Mouse (Mus musculus) C2C12 (cell line): Measurements from ENCODE around the gene Emc6. TPM values are rescaled to one million over a fixed set of nuclear protein-coding genes. Genes with fewer than 3 reads are reported as not detected.
A peak's percentile ranks its signal among the peaks of the same experiment; 100 is the strongest.

Experiments
- H3K27me3 ChIP-seq: one replicate; pipeline ENCODE4 v1.6.1; 2011; ENCODE audit not compliant: control insufficient read depth, insufficient read depth, insufficient read length
- H3K36me3 ChIP-seq: one replicate; pipeline ENCODE4 v1.6.1; 2011; ENCODE audit not compliant: control insufficient read depth, insufficient read depth
- H3K4me3 ChIP-seq: one replicate; pipeline ENCODE4 v1.5.1; 2011; ENCODE audit warnings: mild to moderate bottlenecking, control low read depth; ENCODE audit not compliant: poor library complexity, insufficient read depth, severe bottlenecking
- H3K79me2 ChIP-seq: one replicate; pipeline ENCODE4 v1.6.1; 2011; ENCODE audit not compliant: control insufficient read depth, insufficient read depth
- H3K79me3 ChIP-seq: one replicate; pipeline ENCODE4 v1.6.1; 2011; ENCODE audit warnings: low read depth, control low read depth
- H3ac ChIP-seq: one replicate; pipeline ENCODE3; 2011; ENCODE audit warnings: low read depth; ENCODE audit not compliant: control insufficient read depth, insufficient read length
- CEBPB ChIP-seq: IDR thresholded peaks from one replicate; pipeline ENCODE4 v1.6.1; 2011; ENCODE audit warnings: low read depth, mild to moderate bottlenecking, control low read depth, moderate library complexity
- CTCF ChIP-seq: IDR thresholded peaks from one replicate; pipeline ENCODE4 v1.5.1; 2011; ENCODE audit not compliant: control insufficient read depth, insufficient read depth, insufficient read length
- FOSL1 ChIP-seq: IDR thresholded peaks from one replicate; pipeline ENCODE4 v1.8.0; 2011; ENCODE audit warnings: mild to moderate bottlenecking, low read length; ENCODE audit not compliant: poor library complexity, insufficient read depth, severe bottlenecking
- MAX ChIP-seq: IDR thresholded peaks from one replicate; pipeline ENCODE4 v1.6.1; 2011; ENCODE audit warnings: mild to moderate bottlenecking, control low read depth
- MYOD1 ChIP-seq: IDR thresholded peaks from one replicate; pipeline ENCODE4 v1.6.1; 2011; ENCODE audit warnings: low read depth; ENCODE audit not compliant: control insufficient read depth, insufficient read length
- MYOG ChIP-seq: IDR thresholded peaks from one replicate; pipeline ENCODE4 v1.6.1; 2011; ENCODE audit not compliant: control insufficient read depth, insufficient read length; ENCODE audit errors: extremely low read depth
- USF1 ChIP-seq: IDR thresholded peaks from one replicate; pipeline ENCODE4 v1.6.1; 2011; ENCODE audit warnings: low read depth, mild to moderate bottlenecking, control low read depth, moderate library complexity
- polyA plus RNA-seq: library from polyadenylated mRNA; unstranded; fragments of >200 nt; fragmentation: generic; extraction: Trizol; gene quantifications from one replicate; pipeline ENCODE4 v1.2.1, GENCODE M21; 2012; ENCODE audit warnings: missing spikeins

The Emc6 gene
- polyA plus RNA-seq, 1 experiment, result 71.6 TPM

GRCm38 (mm10) chr11:73137591-73138501 is 39.0 kb downstream of the Emc6 start, which contains the start of gene Haspin:
Haspin (minus strand) TSS chr11:73138294.
- Histone ChIP-seq H3K36me3 (peaks cover 33% of the 10 kb centered on the region), H3K79me2 (peaks cover 54% of the 10 kb centered on the region), H3ac (peak within 1 kb of the TSS; percentile 98), H3K27me3 (no peaks in the 10 kb centered on the region), H3K4me3 (peak within 1 kb of the TSS; percentile 92), H3K79me3 (peaks cover 43% of the 10 kb centered on the region)
- no peak for TF ChIP-seq MYOD1
- peak; percentile 82 for TF ChIP-seq MAX
- no peak for TF ChIP-seq FOSL1
- no peak for TF ChIP-seq USF1
- no peak for TF ChIP-seq CEBPB
- no peak for TF ChIP-seq MYOG
- TF ChIP-seq CTCF, result peak; percentile 98

- Histone ChIP-seq H3K79me3 (peaks cover 49% of the 10 kb centered on the region), H3K79me2 (peaks cover 61% of the 10 kb centered on the region), H3K27me3 (no peaks in the 10 kb centered on the region), H3ac (peak overlapping the region; percentile 98), H3K36me3 (peaks cover 38% of the 10 kb centered on the region), H3K4me3 (peak overlapping the region; percentile 92)
- no peak for TF ChIP-seq MYOG
- TF ChIP-seq MYOD1, result no peak
Observed at GRCm38 (mm10) chr11:73137116-73137515, 39.7 kb downstream of the Emc6 start.

GRCm38 (mm10) chr11:73136587-73136986 is 40.2 kb downstream of the Emc6 start:
- Histone ChIP-seq H3K36me3 (peaks cover 40% of the 10 kb centered on the region), H3K79me3 (peaks cover 51% of the 10 kb centered on the region), H3K27me3 (no peaks in the 10 kb centered on the region), H3K4me3 (peak overlapping the region; percentile 92), H3ac (no peak overlapping the region), H3K79me2 (peaks cover 64% of the 10 kb centered on the region)
- TF ChIP-seq CEBPB (no peak), MYOD1 (no peak), CTCF (no peak), MYOG (no peak), FOSL1 (no peak), USF1 (no peak), MAX (no peak)

- peaks cover 80% of the 10 kb centered on the region for H3K79me2 ChIP-seq
- no peaks in the 10 kb centered on the region for H3K27me3 ChIP-seq
- H3K36me3 ChIP-seq, result peaks cover 42% of the 10 kb centered on the region
- no peak overlapping the region for H3K4me3 ChIP-seq
- peaks cover 60% of the 10 kb centered on the region for H3K79me3 ChIP-seq
- no peak overlapping the region for H3ac ChIP-seq
- no peak for TF ChIP-seq MYOG
- no peak for TF ChIP-seq MAX
- TF ChIP-seq CEBPB, result no peak
- TF ChIP-seq MYOD1, result no peak
- no peak for TF ChIP-seq FOSL1
- TF ChIP-seq CTCF, result no peak
- no peak for TF ChIP-seq USF1
Observed at GRCm38 (mm10) chr11:73134222-73134621, 42.6 kb downstream of the Emc6 start.

GRCm38 (mm10) chr11:73132999-73133398 is 43.8 kb downstream of the Emc6 start:
- TF ChIP-seq FOSL1 (no peak), CEBPB (no peak), MAX (no peak), MYOG (no peak), CTCF (no peak), USF1 (no peak), MYOD1 (no peak)
- no peak overlapping the region for H3ac ChIP-seq
- no peaks in the 10 kb centered on the region for H3K27me3 ChIP-seq
- H3K79me2 ChIP-seq, result peaks cover 78% of the 10 kb centered on the region
- peaks cover 42% of the 10 kb centered on the region for H3K36me3 ChIP-seq
- H3K79me3 ChIP-seq, result peaks cover 62% of the 10 kb centered on the region
- no peak overlapping the region for H3K4me3 ChIP-seq

- Histone ChIP-seq H3K36me3 (peaks cover 38% of the 10 kb centered on the region), H3K4me3 (no peak overlapping the region), H3ac (no peak overlapping the region), H3K79me3 (peaks cover 45% of the 10 kb centered on the region), H3K79me2 (peaks cover 58% of the 10 kb centered on the region), H3K27me3 (no peaks in the 10 kb centered on the region)
- TF ChIP-seq MYOG, result no peak
- no peak for TF ChIP-seq USF1
- TF ChIP-seq MYOD1, result no peak
- no peak for TF ChIP-seq FOSL1
- no peak for TF ChIP-seq CTCF
- no peak for TF ChIP-seq MAX
- TF ChIP-seq CEBPB, result no peak
Observed at GRCm38 (mm10) chr11:73131020-73131419, 45.8 kb downstream of the Emc6 start.
